Mouse (Mus musculus): ENCODE results near the gene Ubap2l. TPM values are rescaled to one million over a fixed set of nuclear protein-coding genes. Genes with fewer than 3 reads are reported as not detected.

Ubap2l gene
- polyA plus RNA-seq, 1 experiment from 2014 or later, result 64.4 TPM

DNA sequence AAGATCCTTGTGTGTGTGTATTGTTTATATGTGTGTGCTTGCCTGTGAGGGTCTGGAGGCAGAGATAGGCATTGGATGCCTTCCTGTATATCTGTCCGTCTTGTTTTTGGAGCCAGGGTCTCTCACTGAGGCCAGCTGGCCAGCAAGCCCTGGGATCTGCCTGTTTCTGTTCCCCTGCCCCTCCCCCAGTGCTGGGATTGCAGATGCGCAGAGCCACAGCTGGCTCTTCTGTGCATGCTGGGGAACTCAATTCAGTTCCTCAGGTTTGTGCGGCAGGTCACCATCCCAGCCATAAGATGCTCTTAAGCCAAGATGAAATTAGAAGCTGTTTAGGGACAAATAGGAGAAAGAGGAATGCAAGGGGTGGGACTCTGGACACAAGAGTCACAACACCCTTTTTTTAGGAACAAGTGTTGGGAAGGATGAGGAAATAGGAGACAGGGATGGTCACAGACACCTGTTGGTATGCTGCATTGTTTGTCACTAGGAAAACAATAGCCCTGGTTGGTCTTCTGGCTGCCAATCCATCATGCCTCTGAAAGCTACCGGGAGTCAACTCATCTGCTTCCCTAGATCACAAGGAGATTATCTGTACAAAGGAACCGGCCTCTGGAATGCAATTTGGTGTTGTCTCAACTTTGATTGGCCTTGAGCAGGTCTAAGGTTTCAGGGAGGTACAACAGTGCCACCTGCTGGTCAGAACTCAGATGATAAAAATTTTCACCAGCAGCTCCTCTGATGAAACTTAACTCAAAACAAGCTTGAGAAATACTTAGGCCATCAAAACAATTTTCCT is 24.7 kb upstream of the Ubap2l start:
- H3K4me2 ChIP-seq (ENCODE audit: low read depth, low read length), result no peak overlapping the region
- H3K4me1 ChIP-seq (ENCODE audit: control insufficient read depth, low read depth, low read length), result peaks cover 23% of the 10 kb centered on the region
- H3K4me3 ChIP-seq (ENCODE audit: low read depth, low read length), result no peak overlapping the region
- no peak for ATAC-seq (ENCODE audit: low read depth)
- WGBS (ENCODE audit: insufficient replicate concordance), result 24% methylated on average over 5 of the region's 5 CpGs
- no peaks in the 10 kb centered on the region for H3K27me3 ChIP-seq (ENCODE audit: control insufficient read depth, insufficient read depth, low read depth, low read length)
- no peaks in the 10 kb centered on the region for H3K36me3 ChIP-seq (ENCODE audit: control insufficient read depth, insufficient read depth)
- no peaks in the 10 kb centered on the region for H3K9me3 ChIP-seq (replicated peaks; ENCODE audit: control insufficient read depth, low read length)
- no peak overlapping the region for H3K9ac ChIP-seq (ENCODE audit: low read depth, low read length)
- H3K27ac ChIP-seq (ENCODE audit: low read length), result no peak overlapping the region

GRCm38 (mm10) chr3:90072294-90072693 is 19.9 kb upstream of the Ubap2l start, which contains the start of gene Tpm3:
Tpm3 (plus strand) TSS chr3:90072649.
- no peak for ATAC-seq (ENCODE audit: low read depth)
- no peak within 1 kb of the TSS for H3K27ac ChIP-seq (ENCODE audit: low read length)
- no peaks in the 10 kb centered on the region for H3K27me3 ChIP-seq (ENCODE audit: control insufficient read depth, insufficient read depth, low read depth, low read length)
- H3K9ac ChIP-seq (ENCODE audit: low read depth, low read length), result no peak within 1 kb of the TSS
- no peaks in the 10 kb centered on the region for H3K36me3 ChIP-seq (ENCODE audit: control insufficient read depth, insufficient read depth)
- WGBS (ENCODE audit: insufficient replicate concordance), result 40% methylated on average over 4 of the region's 4 CpGs
- H3K4me1 ChIP-seq (ENCODE audit: control insufficient read depth, low read depth, low read length), result no peaks in the 10 kb centered on the region
- H3K4me2 ChIP-seq (ENCODE audit: low read depth, low read length), result no peak within 1 kb of the TSS
- no peak within 1 kb of the TSS for H3K4me3 ChIP-seq (ENCODE audit: low read depth, low read length)
- no peaks in the 10 kb centered on the region for H3K9me3 ChIP-seq (replicated peaks; ENCODE audit: control insufficient read depth, low read length)

- H3K36me3 ChIP-seq (ENCODE audit: control insufficient read depth, insufficient read depth), result no peaks in the 10 kb centered on the region
- H3K9me3 ChIP-seq (replicated peaks; ENCODE audit: control insufficient read depth, low read length), result no peaks in the 10 kb centered on the region
- H3K27me3 ChIP-seq (ENCODE audit: control insufficient read depth, insufficient read depth, low read depth, low read length), result no peaks in the 10 kb centered on the region
- H3K4me2 ChIP-seq (ENCODE audit: low read depth, low read length), result no peak overlapping the region
- WGBS (ENCODE audit: insufficient replicate concordance), result 45% methylated on average over 7 of the region's 7 CpGs
- no peaks in the 10 kb centered on the region for H3K4me1 ChIP-seq (ENCODE audit: control insufficient read depth, low read depth, low read length)
- ATAC-seq (ENCODE audit: low read depth), result no peak
- no peak overlapping the region for H3K9ac ChIP-seq (ENCODE audit: low read depth, low read length)
- no peak overlapping the region for H3K4me3 ChIP-seq (ENCODE audit: low read depth, low read length)
- H3K27ac ChIP-seq (ENCODE audit: low read length), result no peak overlapping the region
These were observed 17.3 kb upstream of the Ubap2l start for GRCm38 (mm10) chr3:90069688-90070087.

DNA sequence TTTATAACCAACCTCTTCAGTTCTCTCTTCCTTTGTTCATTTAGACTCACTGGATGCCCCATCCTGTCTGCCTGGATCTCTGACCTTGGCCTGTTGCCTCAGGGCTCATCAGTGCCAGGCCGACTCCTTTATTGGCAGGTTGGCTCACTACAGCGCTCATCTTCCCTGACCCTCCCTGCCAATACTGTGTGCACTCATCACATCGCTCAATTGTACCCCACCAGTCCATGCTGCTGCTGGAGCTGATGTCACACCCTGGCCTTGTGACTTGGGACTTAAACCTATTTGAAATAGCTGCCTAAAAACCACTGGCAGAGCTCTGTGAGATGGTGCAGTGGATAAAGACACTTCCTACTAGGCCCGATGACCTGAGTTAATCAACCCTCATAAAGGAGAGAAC is 15.4 kb upstream of the Ubap2l start:
- Histone ChIP-seq H3K9me3 (replicated peaks; ENCODE audit: control insufficient read depth, low read length) (no peaks in the 10 kb centered on the region), H3K36me3 (ENCODE audit: control insufficient read depth, insufficient read depth) (peaks cover 3% of the 10 kb centered on the region; the same call in 1 of the 2 replicates), H3K4me1 (ENCODE audit: control insufficient read depth, low read depth, low read length) (no peaks in the 10 kb centered on the region), H3K4me2 (ENCODE audit: low read depth, low read length) (no peak overlapping the region), H3K4me3 (ENCODE audit: low read depth, low read length) (no peak overlapping the region), H3K27me3 (ENCODE audit: control insufficient read depth, insufficient read depth, low read depth, low read length) (no peaks in the 10 kb centered on the region), H3K27ac (ENCODE audit: low read length) (no peak overlapping the region), H3K9ac (ENCODE audit: low read depth, low read length) (no peak overlapping the region)
- 72% methylated on average over 4 of the region's 4 CpGs for WGBS (ENCODE audit: insufficient replicate concordance)
- no peak for ATAC-seq (ENCODE audit: low read depth)

- Histone ChIP-seq H3K9ac (ENCODE audit: low read depth, low read length) (no peak overlapping the region), H3K4me3 (ENCODE audit: low read depth, low read length) (no peak overlapping the region), H3K27me3 (ENCODE audit: control insufficient read depth, insufficient read depth, low read depth, low read length) (no peaks in the 10 kb centered on the region), H3K36me3 (ENCODE audit: control insufficient read depth, insufficient read depth) (peaks cover 8% of the 10 kb centered on the region; the same call in 1 of the 2 replicates), H3K4me1 (ENCODE audit: control insufficient read depth, low read depth, low read length) (no peaks in the 10 kb centered on the region), H3K9me3 (replicated peaks; ENCODE audit: control insufficient read depth, low read length) (no peaks in the 10 kb centered on the region), H3K27ac (ENCODE audit: low read length) (no peak overlapping the region), H3K4me2 (ENCODE audit: low read depth, low read length) (no peak overlapping the region)
- ATAC-seq (ENCODE audit: low read depth), result no peak
- WGBS (ENCODE audit: insufficient replicate concordance), result 34% methylated on average over 3 of the region's 3 CpGs
These were observed 13.1 kb upstream of the Ubap2l start for GRCm38 (mm10) chr3:90065553-90065952.

DNA sequence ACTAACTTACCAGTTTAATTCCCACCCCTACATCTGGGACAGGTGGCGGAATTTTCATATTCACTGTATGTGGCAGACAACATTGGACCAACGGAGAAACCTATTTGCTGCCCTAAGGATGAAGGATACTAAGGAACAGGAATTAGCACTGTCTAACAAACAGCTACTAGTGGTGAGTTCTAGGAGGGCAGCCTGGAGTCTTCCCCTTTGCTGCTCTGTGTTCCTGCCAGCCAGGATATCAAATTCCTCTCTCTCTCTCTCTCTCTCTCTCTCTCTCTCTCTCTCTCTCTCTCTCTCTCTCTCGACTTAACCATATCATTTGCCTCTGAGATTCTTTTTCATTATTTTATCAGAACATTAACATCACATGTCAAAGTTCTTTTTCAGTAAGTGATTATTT is 12.0 kb upstream of the Ubap2l start:
- Histone ChIP-seq H3K4me1 (ENCODE audit: control insufficient read depth, low read depth, low read length) (no peaks in the 10 kb centered on the region), H3K9ac (ENCODE audit: low read depth, low read length) (no peak overlapping the region), H3K4me3 (ENCODE audit: low read depth, low read length) (no peak overlapping the region), H3K27me3 (ENCODE audit: control insufficient read depth, insufficient read depth, low read depth, low read length) (no peaks in the 10 kb centered on the region), H3K27ac (ENCODE audit: low read length) (no peak overlapping the region), H3K9me3 (replicated peaks; ENCODE audit: control insufficient read depth, low read length) (no peaks in the 10 kb centered on the region), H3K4me2 (ENCODE audit: low read depth, low read length) (no peak overlapping the region), H3K36me3 (ENCODE audit: control insufficient read depth, insufficient read depth) (peaks cover 9% of the 10 kb centered on the region)
- 68% methylated on average over 3 of the region's 3 CpGs for WGBS (ENCODE audit: insufficient replicate concordance)
- no peak for ATAC-seq (ENCODE audit: low read depth)

DNA sequence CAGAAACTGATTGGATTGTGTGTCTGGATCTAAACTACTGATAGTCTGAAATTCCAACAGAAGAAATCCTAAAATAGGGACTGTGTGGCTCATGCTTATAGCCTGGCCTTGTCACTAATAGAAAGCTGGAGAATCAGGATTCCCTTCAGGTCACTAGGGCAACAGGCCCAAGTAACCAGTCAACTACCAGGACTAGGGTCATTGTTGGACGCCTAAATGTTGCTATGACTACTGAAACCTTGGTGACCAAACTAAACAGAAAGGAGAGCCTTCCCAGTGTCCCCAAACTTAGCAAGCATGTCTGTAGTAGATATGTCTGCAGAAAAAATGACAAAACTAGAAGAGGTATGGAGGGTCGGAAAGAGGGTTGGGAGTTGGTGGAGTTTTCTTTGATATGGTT is 10.1 kb upstream of the Ubap2l start:
- H3K9me3 ChIP-seq (replicated peaks; ENCODE audit: control insufficient read depth, low read length), result no peaks in the 10 kb centered on the region
- H3K27me3 ChIP-seq (ENCODE audit: control insufficient read depth, insufficient read depth, low read depth, low read length), result no peaks in the 10 kb centered on the region
- no peak overlapping the region for H3K4me2 ChIP-seq (ENCODE audit: low read depth, low read length)
- no peaks in the 10 kb centered on the region for H3K4me1 ChIP-seq (ENCODE audit: control insufficient read depth, low read depth, low read length)
- no peak overlapping the region for H3K9ac ChIP-seq (ENCODE audit: low read depth, low read length)
- no peak overlapping the region for H3K4me3 ChIP-seq (ENCODE audit: low read depth, low read length)
- no peak for ATAC-seq (ENCODE audit: low read depth)
- 67% methylated on average over 2 of the region's 2 CpGs for WGBS (ENCODE audit: insufficient replicate concordance)
- H3K27ac ChIP-seq (ENCODE audit: low read length), result no peak overlapping the region
- H3K36me3 ChIP-seq (ENCODE audit: control insufficient read depth, insufficient read depth), result peaks cover 13% of the 10 kb centered on the region

- H3K9ac ChIP-seq (ENCODE audit: low read depth, low read length), result no peak overlapping the region
- H3K9me3 ChIP-seq (replicated peaks; ENCODE audit: control insufficient read depth, low read length), result no peaks in the 10 kb centered on the region
- 74% methylated on average over 6 of the region's 6 CpGs for WGBS (ENCODE audit: insufficient replicate concordance)
- H3K4me1 ChIP-seq (ENCODE audit: control insufficient read depth, low read depth, low read length), result no peaks in the 10 kb centered on the region
- no peaks in the 10 kb centered on the region for H3K27me3 ChIP-seq (ENCODE audit: control insufficient read depth, insufficient read depth, low read depth, low read length)
- no peak for ATAC-seq (ENCODE audit: low read depth)
- no peak overlapping the region for H3K27ac ChIP-seq (ENCODE audit: low read length)
- peaks cover 14% of the 10 kb centered on the region for H3K36me3 ChIP-seq (ENCODE audit: control insufficient read depth, insufficient read depth)
- H3K4me3 ChIP-seq (ENCODE audit: low read depth, low read length), result no peak overlapping the region
- no peak overlapping the region for H3K4me2 ChIP-seq (ENCODE audit: low read depth, low read length)
These were observed 9.1 kb upstream of the Ubap2l start for GRCm38 (mm10) chr3:90061549-90061948.

DNA sequence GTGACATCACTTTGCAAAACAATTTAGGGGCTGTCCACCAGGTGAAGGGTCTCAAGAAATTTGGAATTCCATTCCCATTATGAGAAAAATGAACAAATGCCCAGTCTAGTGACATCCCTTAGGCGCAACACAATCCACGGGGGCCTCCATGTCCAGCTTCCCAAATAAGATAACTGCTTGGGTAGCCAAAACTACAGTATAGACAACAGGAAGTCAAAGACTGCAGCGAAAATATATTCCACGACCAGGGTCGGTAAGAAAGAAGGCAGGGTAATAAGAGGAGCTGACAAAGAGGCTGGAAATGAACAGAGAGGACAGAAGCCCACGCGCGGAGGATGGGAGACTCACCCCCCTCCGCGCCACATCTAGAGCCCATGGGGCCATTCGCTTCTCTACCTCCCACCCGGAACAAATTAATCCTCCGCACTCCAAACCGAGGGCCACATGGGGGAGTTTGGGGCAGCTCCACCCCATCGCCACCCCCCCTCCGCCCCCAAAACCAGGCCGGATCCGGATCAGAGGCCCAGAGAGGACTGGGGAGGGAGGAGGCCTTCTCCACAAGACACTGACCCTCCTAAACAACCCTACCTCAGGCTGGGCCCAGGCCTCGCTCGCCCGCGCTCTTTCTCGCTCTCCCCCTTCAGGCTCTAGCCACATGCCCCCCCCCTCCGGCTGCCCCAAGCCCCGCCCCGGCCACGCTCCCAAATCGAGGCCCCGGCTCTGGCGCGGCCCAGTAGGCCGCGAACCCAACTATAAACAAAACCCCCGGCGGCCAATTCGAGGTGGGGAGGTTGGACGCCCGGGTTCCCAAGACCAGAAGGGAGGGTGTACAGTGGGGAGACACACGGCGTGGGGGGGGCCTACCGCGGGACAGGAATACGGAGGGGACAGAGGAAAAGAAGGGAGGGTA is 732 bp downstream of the Ubap2l start, which contains the start of gene 4933434E20Rik:
TSS of gene 4933434E20Rik (plus strand) at position 196 of the 910 bp plus-strand sequence.
- Histone ChIP-seq H3K4me2 (ENCODE audit: low read depth, low read length) (peak within 1 kb of the TSS; percentile 64), H3K36me3 (ENCODE audit: control insufficient read depth, insufficient read depth) (peaks cover 8% of the 10 kb centered on the region), H3K4me3 (ENCODE audit: low read depth, low read length) (peak within 1 kb of the TSS; percentile 95), H3K27ac (ENCODE audit: low read length) (peak within 1 kb of the TSS; percentile 96), H3K9me3 (replicated peaks; ENCODE audit: control insufficient read depth, low read length) (no peaks in the 10 kb centered on the region), H3K4me1 (ENCODE audit: control insufficient read depth, low read depth, low read length) (peaks cover 14% of the 10 kb centered on the region), H3K9ac (ENCODE audit: low read depth, low read length) (peak within 1 kb of the TSS; percentile 97), H3K27me3 (ENCODE audit: control insufficient read depth, insufficient read depth, low read depth, low read length) (no peaks in the 10 kb centered on the region)
- peak; percentile 49 for ATAC-seq (ENCODE audit: low read depth)
- under 1% methylated on average over 43 of the region's 43 CpGs for WGBS (ENCODE audit: insufficient replicate concordance)

Data from liver, embryonic 16.5 days (tissue).